Mouse (Mus musculus) embryonic fibroblast, embryonic 13.5 days (primary cell): ENCODE results near the gene Zfp764.

Experiments used
- CTCF ChIP-seq: IDR thresholded peaks from 2 replicates; pipeline ENCODE4 v1.5.1; 2011; ENCODE audit warnings: mild to moderate bottlenecking, control low read depth, low read length, moderate library complexity, borderline replicate concordance; ENCODE audit not compliant: insufficient read depth
- POLR2A ChIP-seq: IDR thresholded peaks from 2 replicates; pipeline ENCODE4 v1.6.1; 2011; ENCODE audit warnings: low read depth, mild to moderate bottlenecking, control low read depth, low read length, moderate library complexity

DNA sequence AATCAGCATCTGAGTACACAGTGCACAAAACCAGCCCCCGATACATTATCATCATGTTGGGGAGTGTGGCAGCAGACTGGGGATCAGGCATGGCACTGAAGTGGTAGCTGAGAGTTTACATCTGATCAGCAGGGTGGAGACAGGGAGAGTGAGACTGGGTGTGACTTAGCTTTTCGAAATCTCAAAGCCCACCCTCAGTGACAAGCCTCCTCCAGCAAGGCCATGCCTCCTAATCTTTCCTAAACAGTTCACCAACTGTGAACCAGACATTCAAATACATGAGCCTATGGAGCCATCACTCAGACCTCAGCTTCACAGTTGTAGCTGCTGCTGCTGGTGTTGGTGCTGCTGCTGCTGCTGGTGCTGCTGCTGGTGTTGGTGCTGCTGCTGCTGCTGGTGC lies 4.8 kb upstream of the Zfp764 start:
- no peak for TF ChIP-seq CTCF
- TF ChIP-seq POLR2A, result no peak
